ENCODE assay signal across 8 mouse cellular contexts in the genomic region with DNA sequence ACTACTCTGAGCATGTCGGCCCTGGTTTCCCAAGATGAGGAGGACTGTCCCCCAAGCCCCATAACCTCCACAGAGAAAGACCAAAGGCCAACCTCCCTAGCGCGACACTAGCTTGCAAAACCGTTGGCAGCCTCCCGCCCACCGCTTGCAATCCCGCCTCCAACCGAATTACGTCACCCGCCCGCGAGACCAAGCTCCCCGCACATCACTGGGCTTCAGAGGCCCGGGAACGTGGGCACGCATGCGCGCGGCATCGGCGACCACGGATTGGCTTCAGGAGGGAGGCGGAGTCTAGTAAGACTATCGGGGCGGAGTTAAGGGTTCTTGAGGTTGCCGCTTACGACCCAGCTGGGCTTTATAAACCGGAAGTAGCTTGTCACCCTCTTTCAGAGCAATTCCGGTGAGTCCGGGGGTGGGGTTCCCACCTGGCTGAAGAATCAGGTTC. TPM values are rescaled to one million over a fixed set of nuclear protein-coding genes. Genes with fewer than 3 reads are reported as not detected.
DNase-seq lines count a peak whose midpoint lies in the region; ATAC-seq and TF ChIP-seq lines count a peak whose summit lies in the region.

A gene (minus strand): TSS at position 109 of the 445 bp plus-strand sequence.
A gene (plus strand): TSS at position 314 of the 445 bp plus-strand sequence.

- TF ChIP-seq CTCF in kidney, postnatal 0 days (IDR thresholded peaks at IDR 0.05; ENCODE audit: low read depth), result no peak

- H3K9me3 ChIP-seq in heart, embryonic 12.5 days (replicated peaks), result no peaks in the 10 kb centered on the region
- no peaks in the 10 kb centered on the region for H3K9me3 ChIP-seq in kidney, postnatal 0 days (replicated peaks; ENCODE audit: low read length)
- H3K9me3 ChIP-seq in liver, embryonic 11.5 days (ENCODE audit: control insufficient read depth, low read length), result no peaks in the 10 kb centered on the region
- H3K9me3 ChIP-seq in stomach, embryonic 14.5 days (ENCODE audit: control insufficient read depth, low read depth, low read length), result no peaks in the 10 kb centered on the region

- H3K4me3 ChIP-seq in heart, embryonic 12.5 days, result peak within 1 kb of the TSS; percentile 61
- H3K4me3 ChIP-seq in kidney, postnatal 0 days (replicated peaks; ENCODE audit: low read depth, low read length), result peak within 1 kb of the TSS; percentile 54
- H3K4me3 ChIP-seq in liver, embryonic 11.5 days (ENCODE audit: low read depth, low read length), result peak within 1 kb of the TSS; percentile 74
- peak within 1 kb of the TSS; percentile 67 for H3K4me3 ChIP-seq in stomach, embryonic 14.5 days (ENCODE audit: low read depth, low read length)

- peaks cover 21% of the 10 kb centered on the region for H3K36me3 ChIP-seq in heart, embryonic 12.5 days
- H3K36me3 ChIP-seq in kidney, postnatal 0 days (ENCODE audit: insufficient read depth, low read length), result 0 out of 2 replicates have a peak, but pooled peaks cover under 1% of the 10 kb centered on the region
- peaks cover 8% of the 10 kb centered on the region; the same call in 1 of the 2 replicates for H3K36me3 ChIP-seq in liver, embryonic 11.5 days (ENCODE audit: control insufficient read depth, insufficient read depth, low read length)
- H3K36me3 ChIP-seq in stomach, embryonic 14.5 days (ENCODE audit: control insufficient read depth, insufficient read depth, low read length), result peaks cover 13% of the 10 kb centered on the region

- ATAC-seq in erythroid progenitor cell, adult 5-6 weeks (replicated peaks; ENCODE audit: low FRiP score, poor library complexity, severe bottlenecking), result peak; percentile 89
- ATAC-seq in heart, embryonic 12.5 days (ENCODE audit: insufficient number of reproducible peaks, low FRiP score), result peak; percentile 95
- ATAC-seq in kidney, postnatal 0 days (replicated peaks; ENCODE audit: low FRiP score, low read depth), result peak; percentile 92
- ATAC-seq in liver, embryonic 11.5 days (replicated peaks; ENCODE audit: low FRiP score), result peak; percentile 93
- ATAC-seq in stomach, embryonic 14.5 days (ENCODE audit: insufficient number of reproducible peaks, insufficient read depth, low FRiP score, low read depth), result peak; percentile 95

- peaks cover 43% of the 10 kb centered on the region for H3K4me1 ChIP-seq in heart, embryonic 12.5 days (replicated peaks)
- H3K4me1 ChIP-seq in kidney, postnatal 0 days (replicated peaks; ENCODE audit: insufficient read depth, low read length), result peaks cover 26% of the 10 kb centered on the region
- peaks cover 39% of the 10 kb centered on the region for H3K4me1 ChIP-seq in liver, embryonic 11.5 days (replicated peaks; ENCODE audit: control insufficient read depth, insufficient read depth, low read length)
- H3K4me1 ChIP-seq in stomach, embryonic 14.5 days (ENCODE audit: control insufficient read depth, insufficient read depth, low read length), result peaks cover 23% of the 10 kb centered on the region

- DNase-seq in CD4-positive helper T cell, adult 2 months (ENCODE audit: low read depth, low spot score), result peak; percentile 100
- peak; percentile 96 for DNase-seq in brain, embryonic 18.5 days (ENCODE audit: low read depth, low spot score)
- DNase-seq in kidney, postnatal 0 days (ENCODE audit: low spot score), result peak; percentile 100
- peak; percentile 98 for DNase-seq in liver, embryonic 11.5 days (ENCODE audit: low spot score)
- DNase-seq in naive thymus-derived CD4-positive, alpha-beta T cell, adult 2 months (ENCODE audit: low read depth), result peak; percentile 99

- WGBS in heart, embryonic 12.5 days, result under 1% methylated on average over 30 of the region's 30 CpGs
- 0% methylated on average over 30 of the region's 30 CpGs for WGBS in kidney, postnatal 0 days
- WGBS in liver, embryonic 11.5 days, result under 1% methylated on average over 30 of the region's 30 CpGs
- under 1% methylated on average over 30 of the region's 30 CpGs for WGBS in stomach, embryonic 14.5 days

- H3K27me3 ChIP-seq in heart, embryonic 12.5 days (replicated peaks), result peaks cover 19% of the 10 kb centered on the region
- H3K27me3 ChIP-seq in kidney, postnatal 0 days (ENCODE audit: insufficient read depth, low read length), result no peaks in the 10 kb centered on the region
- H3K27me3 ChIP-seq in liver, embryonic 11.5 days (replicated peaks; ENCODE audit: control insufficient read depth, insufficient read depth, low read length), result peaks cover 24% of the 10 kb centered on the region
- peaks cover 3% of the 10 kb centered on the region; the same call in 1 of the 2 replicates for H3K27me3 ChIP-seq in stomach, embryonic 14.5 days (ENCODE audit: control insufficient read depth, insufficient read depth, low read length)

- peak within 1 kb of the TSS; percentile 83 for H3K27ac ChIP-seq in heart, embryonic 12.5 days (ENCODE audit: poor library complexity, severe bottlenecking)
- peak within 1 kb of the TSS; percentile 76 for H3K27ac ChIP-seq in kidney, postnatal 0 days
- H3K27ac ChIP-seq in liver, embryonic 11.5 days (ENCODE audit: low read depth, low read length), result peak within 1 kb of the TSS; percentile 87
- peak within 1 kb of the TSS; percentile 80 for H3K27ac ChIP-seq in stomach, embryonic 14.5 days (ENCODE audit: low read length)

- peak within 1 kb of the TSS; percentile 83 for H3K9ac ChIP-seq in heart, embryonic 12.5 days
- peak within 1 kb of the TSS; percentile 76 for H3K9ac ChIP-seq in kidney, postnatal 0 days (ENCODE audit: low read depth, low read length)
- peak within 1 kb of the TSS; percentile 94 for H3K9ac ChIP-seq in liver, embryonic 11.5 days (ENCODE audit: low read depth, low read length)
- H3K9ac ChIP-seq in stomach, embryonic 14.5 days (replicated peaks; ENCODE audit: low read depth, low read length), result peak within 1 kb of the TSS; percentile 74

- peak within 1 kb of the TSS; percentile 87 for H3K4me2 ChIP-seq in heart, embryonic 12.5 days
- peak within 1 kb of the TSS; percentile 90 for H3K4me2 ChIP-seq in kidney, postnatal 0 days (ENCODE audit: low read length)
- peak within 1 kb of the TSS; percentile 96 for H3K4me2 ChIP-seq in liver, embryonic 11.5 days
- peak within 1 kb of the TSS; percentile 88 for H3K4me2 ChIP-seq in stomach, embryonic 14.5 days (replicated peaks; ENCODE audit: low read depth, low read length)

RNA-seq across cellular contexts. Expression of the first gene that starts in this region (rescaled TPM):
- total RNA-seq in erythroid progenitor cell, adult 5-6 weeks (2015; ENCODE audit: low replicate concordance), result 107 and 135 TPM in 2 replicates
- 77.5 and 113 TPM in 2 replicates for total RNA-seq in erythroid progenitor cell, adult 5-6 weeks (2017; ENCODE audit: low replicate concordance)
- 18.6 and 21.8 TPM in 2 replicates for polyA plus RNA-seq in heart, embryonic 12.5 days (2016; fragmentation: Nextera tagmentation; extraction: Ambion mirVana)
- 12.6 and 14.5 TPM in 2 replicates for polyA plus RNA-seq in kidney, postnatal 0 days (2015; fragmentation: Nextera tagmentation; extraction: Ambion mirVana)
- 14.9 and 17.1 TPM in 2 replicates for polyA plus RNA-seq in liver, embryonic 11.5 days (2014; fragmentation: Nextera tagmentation; extraction: Ambion mirVana)
- polyA plus RNA-seq in stomach, embryonic 14.5 days (2014; fragmentation: Nextera tagmentation; extraction: Ambion mirVana), result 13.9 and 16.4 TPM in 2 replicates

RNA-seq across cellular contexts. Expression of the second gene that starts in this region (rescaled TPM):
- total RNA-seq in erythroid progenitor cell, adult 5-6 weeks (2015; ENCODE audit: low replicate concordance), result 101 and 143 TPM in 2 replicates
- total RNA-seq in erythroid progenitor cell, adult 5-6 weeks (2017; ENCODE audit: low replicate concordance), result 48.5 and 72.5 TPM in 2 replicates
- 168 and 176 TPM in 2 replicates for polyA plus RNA-seq in heart, embryonic 12.5 days (2016; fragmentation: Nextera tagmentation; extraction: Ambion mirVana)
- polyA plus RNA-seq in kidney, postnatal 0 days (2015; fragmentation: Nextera tagmentation; extraction: Ambion mirVana), result 171 and 173 TPM in 2 replicates
- polyA plus RNA-seq in liver, embryonic 11.5 days (2014; fragmentation: Nextera tagmentation; extraction: Ambion mirVana), result 114 and 123 TPM in 2 replicates
- 141 and 147 TPM in 2 replicates for polyA plus RNA-seq in stomach, embryonic 14.5 days (2014; fragmentation: Nextera tagmentation; extraction: Ambion mirVana)

Comparison
In these comparisons a context has a peak if more than half of its experiments do, and no peak if none do; other contexts are left out.
1. Peak in every context shown above with its lines: DNase-seq, ATAC-seq, H3K4me3 ChIP-seq and H3K27ac ChIP-seq.